Mouse (Mus musculus) granulocyte monocyte progenitor cell, adult 5-6 weeks (primary cell): Measurements from ENCODE around the gene Zfp59. TPM values are rescaled to one million over a fixed set of nuclear protein-coding genes. Genes with fewer than 3 reads are reported as not detected.
"Not testable (repeated sequence)": the region's sequence is repeated elsewhere in the genome, so short reads cannot be mapped to it uniquely, and the experiment has no call there.

Experiments
- ATAC-seq: replicated peaks from 2 replicates; pipeline ENCODE4 v1.8.0; 2016; ENCODE audit warnings: mild to moderate bottlenecking, moderate TSS enrichment, inconsistent platforms; ENCODE audit not compliant: poor library complexity, severe bottlenecking
- total RNA-seq, 2 experiments: library from RNA; stranded (forward) in 1 of 2; stranded (reverse) in 1 of 2; fragments of 200-712, 200-1000 nt in 1 of 2; fragments of >200 nt in 1 of 2; fragmentation: Nextera tagmentation in 1 of 2; gene quantifications; 2 replicates each; pipeline ENCODE4 v1.2.3; 2014 to 2017

Gene Zfp59
- total RNA-seq, 2 experiments from 2014 or later: 0.88 to 8.9 TPM

DNA sequence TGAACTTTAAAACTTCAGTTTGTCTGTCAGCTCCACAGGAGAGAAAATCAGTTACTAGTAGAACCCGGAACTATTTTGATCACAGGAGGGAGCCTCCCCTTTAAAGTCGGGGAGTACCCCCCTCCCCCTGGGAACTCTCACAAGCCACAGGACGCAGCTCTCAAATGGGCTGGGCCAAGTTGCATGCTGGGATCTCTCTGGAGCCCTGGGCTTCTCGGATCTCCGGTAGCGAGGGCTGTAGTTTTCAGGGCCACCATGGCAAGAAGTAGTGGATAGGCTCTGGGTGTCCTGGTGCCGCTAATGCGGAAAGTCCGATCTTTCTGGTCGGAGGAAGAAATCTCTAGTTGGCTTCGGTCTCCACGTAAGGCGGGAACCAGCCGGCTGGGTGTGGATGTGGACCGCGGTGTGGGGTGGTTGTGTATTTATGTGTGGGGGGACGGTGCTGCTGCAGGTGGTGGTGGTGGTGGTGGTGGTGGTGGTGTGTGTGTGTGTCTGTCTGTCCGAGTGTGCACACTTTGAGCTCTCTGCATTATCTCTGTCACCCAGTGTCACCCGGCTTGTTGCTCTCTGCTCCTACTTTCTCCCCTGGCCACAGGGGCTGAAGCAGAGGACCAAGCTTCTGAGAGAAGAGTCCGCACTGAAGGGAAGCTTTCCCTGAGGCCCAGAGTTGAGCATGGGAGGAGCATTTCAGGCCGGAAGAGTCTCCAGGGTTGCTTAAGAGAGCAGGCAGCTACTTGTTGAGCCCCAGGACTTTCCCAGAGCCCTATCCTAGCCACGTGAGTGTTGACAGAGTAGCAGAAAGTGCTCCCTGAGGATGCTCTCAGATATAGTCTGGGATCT is 22.2 kb downstream of the Zfp59 start:
- peak; percentile 97 for ATAC-seq

DNA sequence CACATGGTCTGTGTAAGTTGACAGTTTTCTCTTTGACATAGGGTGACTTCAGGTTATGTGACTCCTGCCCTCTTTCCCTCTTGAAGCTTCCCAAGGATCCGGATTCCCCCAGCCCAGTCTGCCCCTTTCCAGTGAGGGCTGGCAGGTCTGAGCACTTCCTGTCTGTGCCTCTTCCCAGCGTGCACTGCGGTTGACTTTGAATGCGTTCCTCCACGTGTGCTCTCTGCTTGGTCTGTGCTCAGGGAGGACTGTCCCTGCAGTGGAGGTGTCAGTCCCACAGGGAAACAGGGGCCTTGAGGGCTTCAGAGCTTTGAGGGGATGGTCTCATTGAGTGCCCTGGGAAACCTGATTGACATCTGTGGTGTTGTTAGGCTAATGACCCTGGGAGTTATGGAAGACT is 24.2 kb downstream of the Zfp59 start:
- ATAC-seq: not testable (repeated sequence)

DNA sequence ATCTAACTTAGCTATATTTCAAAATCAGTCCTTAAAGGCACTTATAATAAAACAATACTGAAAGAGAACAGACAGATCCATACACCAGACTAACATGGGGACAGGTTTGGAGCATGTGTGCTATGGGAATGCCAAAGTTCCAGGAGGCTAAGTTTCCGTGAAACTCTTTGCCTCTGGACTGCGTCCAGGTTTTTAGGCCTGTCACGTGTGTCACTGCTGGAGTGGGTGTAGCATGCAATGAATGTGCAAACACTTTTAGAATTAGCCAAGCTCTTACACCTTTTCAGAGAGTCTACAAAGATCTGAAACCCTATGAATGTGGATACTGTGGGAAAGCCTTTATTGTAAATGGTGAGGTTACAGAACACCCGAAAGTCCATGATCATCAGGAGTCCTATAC is 43.3 kb downstream of the Zfp59 start:
- ATAC-seq: no peak

GRCm38 (mm10) chr7:27900601-27901000 is 62.2 kb downstream of the Zfp59 start:
- no peak for ATAC-seq

DNA sequence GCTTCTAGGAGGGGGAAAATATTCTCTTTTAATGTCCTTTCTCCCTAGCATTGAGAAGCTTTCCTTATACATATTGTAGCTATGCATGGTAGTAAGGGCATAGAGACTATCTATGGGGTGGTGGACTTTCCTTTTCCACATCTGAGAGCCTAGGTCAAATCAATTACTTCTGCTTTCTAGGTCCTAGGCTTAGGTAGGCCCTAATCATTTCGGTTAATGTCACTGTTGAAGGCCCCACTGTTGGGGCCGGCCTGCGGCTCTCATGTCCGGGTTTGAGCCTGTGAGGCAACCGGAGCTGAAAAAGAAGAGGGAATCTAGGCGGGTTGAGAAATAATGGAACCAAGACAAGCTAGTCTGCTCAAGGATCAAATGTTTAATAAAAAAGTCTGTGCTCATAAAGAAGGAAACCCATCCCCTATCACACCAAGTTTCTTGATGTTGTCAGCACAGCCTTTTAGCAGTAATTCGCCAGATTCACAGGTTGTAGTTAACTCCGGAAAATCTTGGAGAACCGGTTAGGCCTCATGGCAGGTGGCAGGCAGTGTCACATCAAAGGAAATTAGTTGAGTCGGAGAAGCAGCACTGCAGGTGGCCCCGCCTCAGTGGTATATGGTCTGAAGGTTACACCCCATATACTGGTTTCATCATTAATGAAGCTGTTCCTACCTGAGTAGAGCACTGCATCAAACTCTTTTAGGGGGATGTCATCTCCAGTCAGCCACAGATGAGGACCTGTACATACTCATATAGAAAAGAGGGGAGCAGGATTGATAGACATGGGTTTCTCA is 66.8 kb downstream of the Zfp59 start:
- no peak for ATAC-seq

Other genes with a start within 250 kb of the Zfp59 start
- 36.1 and 48.5 TPM in 2 replicates for gene Akt2, start 247.1 kb upstream of the Zfp59 start, total RNA-seq (2014; fragmentation: Nextera tagmentation)
- gene Akt2, start 247.1 kb upstream of the Zfp59 start, total RNA-seq (2017): 43.7 and 45.4 TPM in 2 replicates
- gene Ttc9b, start 184.7 kb upstream of the Zfp59 start, total RNA-seq (2014; fragmentation: Nextera tagmentation): not detected in 2 replicates
- not detected in 2 replicates for gene Ttc9b, start 184.7 kb upstream of the Zfp59 start, total RNA-seq (2017)
- 3.2 and 3.5 TPM in 2 replicates for gene Map3k10, start 164.0 kb upstream of the Zfp59 start, total RNA-seq (2014; fragmentation: Nextera tagmentation)
- 4.9 and 5.0 TPM in 2 replicates for gene Map3k10, start 164.0 kb upstream of the Zfp59 start, total RNA-seq (2017)
- gene Zfp607b, start 149.3 kb upstream of the Zfp59 start, total RNA-seq (2014; fragmentation: Nextera tagmentation): 0.66 and 1.7 TPM in 2 replicates
- 0.69 and 7.9 TPM in 2 replicates for gene Zfp607b, start 149.3 kb upstream of the Zfp59 start, total RNA-seq (2017)
- 11.7 and 20.6 TPM in 2 replicates for gene Zfp60, start 107.2 kb upstream of the Zfp59 start, total RNA-seq (2014; fragmentation: Nextera tagmentation)
- gene Zfp60, start 107.2 kb upstream of the Zfp59 start, total RNA-seq (2017): 7.0 and 8.9 TPM in 2 replicates
- 9.5 and 10.6 TPM in 2 replicates for gene Zfp626, start 31.4 kb upstream of the Zfp59 start, total RNA-seq (2014; fragmentation: Nextera tagmentation)
- 4.1 and 7.3 TPM in 2 replicates for gene Zfp626, start 31.4 kb upstream of the Zfp59 start, total RNA-seq (2017)
- 4.7 and 9.4 TPM in 2 replicates for gene Zfp607a, start 18.9 kb downstream of the Zfp59 start, total RNA-seq (2014; fragmentation: Nextera tagmentation)
- 6.1 and 13.1 TPM in 2 replicates for gene Zfp607a, start 18.9 kb downstream of the Zfp59 start, total RNA-seq (2017)
- 2.0 and 5.7 TPM in 2 replicates for gene Zfp974, start 90.9 kb downstream of the Zfp59 start, total RNA-seq (2014; fragmentation: Nextera tagmentation)
- gene Zfp974, start 90.9 kb downstream of the Zfp59 start, total RNA-seq (2017): 0.36 and 5.4 TPM in 2 replicates
- 17.2 and 18.2 TPM in 2 replicates for gene Zfp780b, start 140.6 kb downstream of the Zfp59 start, total RNA-seq (2014; fragmentation: Nextera tagmentation)
- 7.8 and 12.0 TPM in 2 replicates for gene Zfp780b, start 140.6 kb downstream of the Zfp59 start, total RNA-seq (2017)
- gene Zfp850, start 175.5 kb downstream of the Zfp59 start, total RNA-seq (2014; fragmentation: Nextera tagmentation): 3.1 and 4.8 TPM in 2 replicates
- 11.9 and 12.2 TPM in 2 replicates for gene Zfp850, start 175.5 kb downstream of the Zfp59 start, total RNA-seq (2017)
- 151 and 161 TPM in 2 replicates for gene Psmc4, start 211.5 kb downstream of the Zfp59 start, total RNA-seq (2014; fragmentation: Nextera tagmentation)
- gene Psmc4, start 211.5 kb downstream of the Zfp59 start, total RNA-seq (2017): 165 and 198 TPM in 2 replicates
- gene Fcgbp, start 232.6 kb downstream of the Zfp59 start, total RNA-seq (2014; fragmentation: Nextera tagmentation): not detected in 2 replicates
- not detected in 2 replicates for gene Fcgbp, start 232.6 kb downstream of the Zfp59 start, total RNA-seq (2017)